Mouse (Mus musculus): ENCODE results near the gene Rora. TPM values are rescaled to one million over a fixed set of nuclear protein-coding genes. Genes with fewer than 3 reads are reported as not detected.

Rora gene
- total and polyA plus RNA-seq, 2 experiments, result 11.3 to 30.8 TPM

DNA sequence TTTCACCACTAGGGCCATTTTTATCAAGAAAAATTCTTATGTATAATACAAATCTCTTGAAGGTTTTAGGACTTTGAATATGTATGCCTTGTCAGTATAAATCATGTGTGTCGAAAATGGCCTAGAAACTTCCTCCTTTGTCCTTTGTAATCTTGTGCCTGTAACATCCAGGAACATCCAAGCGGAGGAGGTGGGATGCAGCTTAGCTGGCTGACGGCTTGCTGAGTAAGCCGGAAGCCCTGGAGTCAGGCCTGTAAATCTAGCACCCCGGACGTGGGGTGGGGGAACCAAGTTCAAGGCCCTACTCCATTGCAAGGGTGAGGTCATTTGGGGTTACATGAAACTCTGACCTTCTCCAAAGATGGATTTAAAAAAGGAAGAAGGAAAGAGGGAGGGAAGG, 239.3 kb downstream of the Rora start:
- 86% methylated on average over 6 of the region's 6 CpGs for whole genome bisulfite sequencing
- no peak for DNase-seq (ENCODE audit: extremely low read depth, low read depth, low spot score)

DNA sequence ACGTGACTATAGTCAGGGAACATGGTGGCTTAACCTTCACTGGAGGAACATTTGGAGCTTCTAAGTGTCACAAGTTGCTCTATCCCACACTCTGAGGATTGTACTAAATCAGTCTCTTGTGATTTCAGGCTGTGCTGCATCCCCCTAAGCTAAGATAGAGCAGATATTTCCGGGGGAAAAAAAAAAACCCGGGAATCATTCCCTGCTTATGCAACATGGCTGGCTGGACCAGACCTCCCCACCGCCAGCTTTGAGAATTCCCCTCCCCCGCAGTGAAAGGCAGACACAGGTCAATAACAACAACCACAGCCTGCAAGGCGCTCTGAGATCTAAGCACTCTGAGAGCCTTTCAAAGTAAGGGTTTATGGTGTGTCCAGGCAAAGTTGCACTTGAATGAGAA, 244.7 kb downstream of the Rora start:
- DNase-seq (ENCODE audit: extremely low read depth, low read depth, low spot score), result peak; percentile 72
- WGBS, result 32% methylated on average over 6 of the region's 6 CpGs
- Histone ChIP-seq H3K79me2 (ENCODE audit: control insufficient read depth, insufficient read depth, low read length) (no peaks in the 10 kb centered on the region), H3K36me3 (ENCODE audit: control insufficient read depth, insufficient read depth, low read length) (no peaks in the 10 kb centered on the region), H3K27ac (replicated peaks; ENCODE audit: insufficient read depth, low read depth, low read length) (peak overlapping the region; percentile 66), H3K27me3 (ENCODE audit: control insufficient read depth, insufficient read depth, low read length) (no peaks in the 10 kb centered on the region), H3K4me1 (ENCODE audit: control insufficient read depth, insufficient read depth, low read length) (peaks cover 18% of the 10 kb centered on the region), H3K9ac (ENCODE audit: low read depth, low read length) (no peak overlapping the region), H3K4me3 (ENCODE audit: insufficient read depth, low read depth, low read length) (no peak overlapping the region)
- TF ChIP-seq CTCF (IDR thresholded peaks at IDR 0.05; ENCODE audit: low read depth, low read length) (no peak), POLR2A (IDR thresholded peaks at IDR 0.05; ENCODE audit: extremely low read depth, insufficient read depth, low read length) (no peak)

More for the DNA sequence above, 239.3 kb downstream of the Rora start:
- TF ChIP-seq POLR2A (IDR thresholded peaks at IDR 0.05; ENCODE audit: extremely low read depth, insufficient read depth, low read length), result no peak
- TF ChIP-seq CTCF (IDR thresholded peaks at IDR 0.05; ENCODE audit: low read depth, low read length), result no peak
- Histone ChIP-seq H3K27ac (replicated peaks; ENCODE audit: insufficient read depth, low read depth, low read length) (no peak overlapping the region), H3K9ac (ENCODE audit: low read depth, low read length) (no peak overlapping the region), H3K4me3 (ENCODE audit: insufficient read depth, low read depth, low read length) (no peak overlapping the region), H3K27me3 (ENCODE audit: control insufficient read depth, insufficient read depth, low read length) (no peaks in the 10 kb centered on the region), H3K79me2 (ENCODE audit: control insufficient read depth, insufficient read depth, low read length) (no peaks in the 10 kb centered on the region), H3K36me3 (ENCODE audit: control insufficient read depth, insufficient read depth, low read length) (no peaks in the 10 kb centered on the region), H3K4me1 (ENCODE audit: control insufficient read depth, insufficient read depth, low read length) (peaks cover 12% of the 10 kb centered on the region)

DNA sequence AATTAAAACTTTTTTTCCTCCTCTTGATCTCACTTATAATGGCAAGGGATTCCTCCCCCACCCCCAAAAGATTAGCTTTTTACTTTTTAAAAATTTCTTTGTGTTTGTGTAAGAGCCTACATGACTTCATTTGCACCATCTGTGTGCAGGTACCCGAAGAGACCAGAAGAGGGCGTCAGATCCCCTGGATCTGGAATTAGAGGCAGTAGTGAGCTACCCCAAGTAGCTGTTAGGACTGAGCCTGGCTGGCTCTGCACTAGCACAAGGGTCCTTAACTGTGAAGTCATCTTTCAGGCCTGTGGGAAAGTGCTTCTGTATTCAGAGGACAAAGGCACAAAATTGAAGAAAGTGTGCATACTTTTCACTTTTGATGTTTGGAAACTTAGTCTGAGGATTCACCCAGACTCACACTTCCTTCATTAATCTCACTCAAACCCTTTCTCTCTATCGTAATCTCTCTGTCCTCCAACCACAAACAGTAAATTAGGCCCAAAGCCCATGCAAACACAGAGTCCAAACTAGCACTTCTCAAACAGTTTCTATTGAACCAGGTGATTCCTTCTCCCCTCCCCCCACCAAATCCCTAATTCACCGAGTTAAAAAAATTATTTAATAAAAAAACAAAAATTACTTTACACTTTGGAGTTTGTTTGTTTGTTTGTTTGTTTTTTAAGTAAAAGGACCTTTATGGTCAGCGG, 246.1 kb downstream of the Rora start:
- peak; percentile 93 for DNase-seq (ENCODE audit: extremely low read depth, low read depth, low spot score)
- Histone ChIP-seq H3K4me3 (ENCODE audit: insufficient read depth, low read depth, low read length) (no peak overlapping the region), H3K9ac (ENCODE audit: low read depth, low read length) (no peak overlapping the region), H3K27me3 (ENCODE audit: control insufficient read depth, insufficient read depth, low read length) (no peaks in the 10 kb centered on the region), H3K79me2 (ENCODE audit: control insufficient read depth, insufficient read depth, low read length) (no peaks in the 10 kb centered on the region), H3K4me1 (ENCODE audit: control insufficient read depth, insufficient read depth, low read length) (peaks cover 17% of the 10 kb centered on the region), H3K27ac (replicated peaks; ENCODE audit: insufficient read depth, low read depth, low read length) (peak overlapping the region; percentile 77), H3K36me3 (ENCODE audit: control insufficient read depth, insufficient read depth, low read length) (no peaks in the 10 kb centered on the region)
- WGBS, result 43% methylated on average over 5 of the region's 5 CpGs
- TF ChIP-seq POLR2A (IDR thresholded peaks at IDR 0.05; ENCODE audit: extremely low read depth, insufficient read depth, low read length) (no peak), CTCF (IDR thresholded peaks at IDR 0.05; ENCODE audit: low read depth, low read length) (peak; percentile 40; the same call in 1 of the 2 replicates)

DNA sequence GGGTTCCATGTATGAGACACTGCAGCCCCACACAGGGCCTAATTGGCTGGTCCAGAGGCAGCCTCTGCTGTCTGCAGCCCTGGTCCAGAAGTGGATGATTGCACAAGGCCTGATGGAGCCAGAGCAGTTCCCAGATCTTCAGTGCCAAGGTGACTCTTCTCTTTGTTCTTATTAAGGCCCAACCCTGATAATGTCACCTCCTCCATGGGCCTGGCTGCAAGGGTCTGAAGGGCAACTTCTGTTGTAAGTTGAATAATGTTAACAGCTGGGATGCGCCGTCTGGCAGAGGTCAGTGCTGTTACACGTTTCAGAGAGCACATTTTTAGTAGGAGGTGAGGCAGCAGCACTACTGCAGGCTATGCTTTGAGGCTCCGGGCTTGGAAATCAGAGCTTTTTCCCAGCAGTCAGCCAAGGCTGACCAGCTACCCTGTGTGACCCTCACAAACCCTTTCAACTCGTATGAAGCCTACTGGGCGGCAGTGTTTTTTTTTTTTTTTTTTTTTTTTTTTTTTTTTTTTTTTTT, 252.8 kb downstream of the Rora start:
- H3K79me2 ChIP-seq (ENCODE audit: control insufficient read depth, insufficient read depth, low read length), result no peaks in the 10 kb centered on the region
- no peak overlapping the region for H3K9ac ChIP-seq (ENCODE audit: low read depth, low read length)
- H3K27me3 ChIP-seq (ENCODE audit: control insufficient read depth, insufficient read depth, low read length), result no peaks in the 10 kb centered on the region
- no peak overlapping the region for H3K27ac ChIP-seq (replicated peaks; ENCODE audit: insufficient read depth, low read depth, low read length)
- WGBS, result 54% methylated on average over 6 of the region's 6 CpGs
- H3K4me1 ChIP-seq (ENCODE audit: control insufficient read depth, insufficient read depth, low read length), result peaks cover 9% of the 10 kb centered on the region
- H3K36me3 ChIP-seq (ENCODE audit: control insufficient read depth, insufficient read depth, low read length), result no peaks in the 10 kb centered on the region
- peak; percentile 86 for DNase-seq (ENCODE audit: extremely low read depth, low read depth, low spot score)
- H3K4me3 ChIP-seq (ENCODE audit: insufficient read depth, low read depth, low read length), result no peak overlapping the region
- TF ChIP-seq CTCF (IDR thresholded peaks at IDR 0.05; ENCODE audit: low read depth, low read length) (no peak), POLR2A (IDR thresholded peaks at IDR 0.05; ENCODE audit: extremely low read depth, insufficient read depth, low read length) (no peak)

DNA sequence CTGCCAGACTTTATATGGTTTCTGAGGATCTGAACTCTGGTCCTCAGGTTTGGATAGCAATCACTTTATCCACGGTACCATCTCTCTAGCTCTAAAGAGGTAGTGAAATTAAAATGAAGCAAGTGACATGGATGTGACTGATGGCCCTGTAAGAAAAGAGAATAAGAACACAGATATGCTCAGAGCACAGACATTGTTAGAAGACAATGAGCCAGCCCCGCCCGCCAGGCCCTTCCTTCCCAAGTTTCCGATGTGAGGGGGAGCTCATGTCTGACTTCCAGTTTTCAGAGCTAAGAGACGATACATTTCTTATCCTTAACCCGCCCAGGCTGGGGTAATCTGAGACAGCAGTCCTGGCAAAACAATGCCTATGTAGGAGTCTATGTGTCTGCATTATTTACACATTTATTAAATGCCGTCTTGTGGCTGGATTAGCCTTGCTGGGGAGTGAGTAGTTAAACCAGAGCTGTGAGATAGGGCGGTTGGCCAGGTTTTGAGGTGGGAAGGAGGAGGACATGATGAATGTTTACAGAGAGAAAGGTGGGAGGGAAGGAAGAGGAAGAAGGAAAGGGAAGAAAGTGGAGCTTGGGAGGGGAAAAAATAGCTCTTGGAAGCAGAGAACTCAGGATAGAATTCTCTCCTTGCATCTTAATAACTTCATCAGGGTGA, 259.0 kb downstream of the Rora start:
- Histone ChIP-seq H3K79me2 (ENCODE audit: control insufficient read depth, insufficient read depth, low read length) (no peaks in the 10 kb centered on the region), H3K36me3 (ENCODE audit: control insufficient read depth, insufficient read depth, low read length) (no peaks in the 10 kb centered on the region), H3K4me3 (ENCODE audit: insufficient read depth, low read depth, low read length) (no peak overlapping the region), H3K9ac (ENCODE audit: low read depth, low read length) (no peak overlapping the region), H3K4me1 (ENCODE audit: control insufficient read depth, insufficient read depth, low read length) (no peaks in the 10 kb centered on the region), H3K27me3 (ENCODE audit: control insufficient read depth, insufficient read depth, low read length) (no peaks in the 10 kb centered on the region), H3K27ac (replicated peaks; ENCODE audit: insufficient read depth, low read depth, low read length) (no peak overlapping the region)
- 78% methylated on average over 8 of the region's 8 CpGs for WGBS
- no peak for TF ChIP-seq CTCF (IDR thresholded peaks at IDR 0.05; ENCODE audit: low read depth, low read length)
- no peak for TF ChIP-seq POLR2A (IDR thresholded peaks at IDR 0.05; ENCODE audit: extremely low read depth, insufficient read depth, low read length)
- no peak for DNase-seq (ENCODE audit: extremely low read depth, low read depth, low spot score)
